Mouse (Mus musculus) heart, postnatal 25 days (tissue): ENCODE measurements at regions not wholly inside any gene's neighbourhood (a gene's known extent, or its start where the extent isn't known, plus 50 kb on each side); places are given as distances from the start of the nearest gene placed in this dataset.
"Not testable (repeated sequence)": the region's sequence is repeated elsewhere in the genome, so short reads cannot be mapped to it uniquely, and the experiment has no call there.

Experiments
- DNase-seq: peaks from one replicate; pipeline ENCODE4 v3.0.0; 2022; ENCODE audit warnings: low spot score
- intact Hi-C: fragments of 180-260 bp; cut with DNase I; formaldehyde crosslinking; loops from one replicate; pipeline ENCODE4 v1.15.1; 2025

DNA sequence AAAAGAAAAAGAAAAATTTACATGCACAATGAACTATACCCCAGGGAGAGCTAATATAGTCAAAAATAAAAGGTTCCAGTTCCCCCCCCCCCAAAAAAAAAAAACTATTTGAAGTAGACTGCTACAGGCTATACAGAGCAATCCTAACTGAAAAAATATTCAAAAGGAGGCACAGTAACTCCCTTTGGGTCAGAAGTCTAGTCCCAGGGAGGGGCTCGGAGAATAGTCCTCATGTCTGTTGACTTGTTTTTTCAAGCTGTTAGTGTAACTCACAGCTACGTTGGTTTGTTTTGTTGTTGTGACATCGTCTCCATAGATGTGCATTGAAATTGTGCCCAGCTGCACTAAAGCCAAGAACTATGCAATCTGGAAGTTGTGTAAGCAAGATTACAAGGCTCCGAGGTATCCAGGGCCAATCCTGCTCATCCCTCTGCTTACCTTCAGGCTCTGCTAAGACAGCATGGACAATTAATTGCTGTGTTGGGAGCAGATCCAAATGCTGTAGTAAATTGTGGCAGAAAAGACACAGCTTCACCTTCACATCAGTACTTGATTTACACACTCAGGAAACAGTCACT, 137.2 kb upstream of the Pnpt1 start:
- peak; percentile 3 for DNase-seq
- intact Hi-C loops: no loop called here

- DNase-seq: no peak
- intact Hi-C loops: no loop called here
Measured at GRCm38 (mm10) chr11:28998314-28999106, 132.0 kb upstream of the Pnpt1 start.

DNA sequence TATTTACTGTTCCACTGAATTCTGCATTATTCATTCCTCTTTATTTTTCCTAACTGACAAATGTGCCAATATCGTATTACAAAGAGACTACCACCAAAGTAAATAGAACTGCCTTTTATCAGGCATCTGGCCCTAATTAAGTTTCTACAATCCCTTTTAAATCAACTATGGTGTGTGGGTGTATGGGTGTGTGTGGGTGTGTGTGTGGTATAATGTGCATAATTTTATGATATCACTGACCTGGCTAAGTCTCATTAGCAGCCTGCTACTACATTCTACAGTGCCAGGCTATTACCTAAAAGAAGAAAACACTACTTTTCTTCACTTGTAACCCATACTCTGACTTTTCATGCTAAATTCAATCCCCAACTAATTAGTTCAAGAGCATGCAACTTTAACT, 131.3 kb upstream of the Pnpt1 start:
- intact Hi-C loops: no loop called here
- no peak for DNase-seq

- no peak for DNase-seq
- intact Hi-C loops: no loop called here
Measured at GRCm38 (mm10) chr11:28999620-29000019, 130.9 kb upstream of the Pnpt1 start.

GRCm38 (mm10) chr11:29000212-29000611, 130.3 kb upstream of the Pnpt1 start:
- no peak for DNase-seq

DNA sequence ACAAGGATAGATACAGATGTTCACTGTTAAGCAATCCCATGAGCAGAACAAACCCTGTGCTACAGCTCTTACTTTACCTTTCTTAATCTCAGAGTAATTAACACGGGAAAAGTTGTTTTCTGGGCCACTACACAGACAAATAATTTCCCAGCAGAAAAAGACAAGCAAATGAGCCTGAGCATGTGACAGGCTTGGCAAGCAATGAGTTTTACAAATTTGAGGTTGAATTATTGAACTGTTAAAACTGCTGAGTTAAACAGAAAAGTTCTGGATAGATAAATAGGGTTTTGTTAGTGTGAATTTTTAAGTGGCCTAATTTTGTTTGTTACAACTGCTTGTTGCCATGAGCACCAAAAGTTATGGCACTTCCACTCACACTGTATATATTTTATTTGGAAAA, 113.1 kb upstream of the Pnpt1 start:
- DNase-seq: no peak
- intact Hi-C loops: no loop called here

More at GRCm38 (mm10) chr11:29000212-29000611, 130.3 kb upstream of the Pnpt1 start:
- intact Hi-C loops: no loop called here

- intact Hi-C loops: loop anchor here (10.0 kb wide), 1 partner anchor 426 kb away; no protein-coding TSS in a partner anchor
Measured at GRCm38 (mm10) chr11:29040817-29041216, 89.7 kb upstream of the Pnpt1 start.

DNA sequence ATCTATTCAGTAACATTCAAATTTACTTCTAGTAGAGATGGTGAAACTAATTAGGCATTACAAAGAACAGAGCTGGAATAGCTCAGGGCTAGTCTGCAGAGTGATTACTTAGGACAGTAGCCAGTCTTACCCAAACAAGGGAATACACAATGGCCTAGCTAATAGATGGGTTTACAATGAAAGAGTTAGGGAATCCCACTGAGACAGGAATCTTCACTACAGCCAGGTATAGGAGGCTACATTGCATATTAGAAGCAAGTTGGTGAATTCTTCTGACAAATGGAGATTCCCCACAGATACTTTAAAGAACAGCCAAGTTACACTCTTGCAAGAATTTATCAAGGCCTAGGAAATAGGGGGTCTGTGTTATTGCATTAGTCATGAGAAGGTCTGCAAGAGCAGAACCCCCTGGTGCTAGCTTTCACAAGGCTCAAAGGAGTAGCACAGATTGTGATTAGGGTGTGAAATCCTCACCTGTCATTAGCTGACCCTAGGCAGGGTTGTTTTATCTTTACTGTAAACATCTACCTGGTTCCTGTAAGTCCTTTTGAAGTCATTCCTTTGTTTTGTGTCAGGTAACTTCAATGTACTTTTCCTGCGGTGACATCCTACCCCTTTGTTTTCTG, 82.4 kb upstream of the Pnpt1 start:
- intact Hi-C loops: loop anchor here (10.0 kb wide), 1 partner anchor 433 kb away; no protein-coding TSS in a partner anchor
- DNase-seq: not testable (repeated sequence)

More at GRCm38 (mm10) chr11:29040817-29041216, 89.7 kb upstream of the Pnpt1 start:
- DNase-seq: no peak

- DNase-seq: no peak
- intact Hi-C loops: no loop called here
Measured at GRCm38 (mm10) chr11:29052625-29053024, 77.9 kb upstream of the Pnpt1 start.

DNA sequence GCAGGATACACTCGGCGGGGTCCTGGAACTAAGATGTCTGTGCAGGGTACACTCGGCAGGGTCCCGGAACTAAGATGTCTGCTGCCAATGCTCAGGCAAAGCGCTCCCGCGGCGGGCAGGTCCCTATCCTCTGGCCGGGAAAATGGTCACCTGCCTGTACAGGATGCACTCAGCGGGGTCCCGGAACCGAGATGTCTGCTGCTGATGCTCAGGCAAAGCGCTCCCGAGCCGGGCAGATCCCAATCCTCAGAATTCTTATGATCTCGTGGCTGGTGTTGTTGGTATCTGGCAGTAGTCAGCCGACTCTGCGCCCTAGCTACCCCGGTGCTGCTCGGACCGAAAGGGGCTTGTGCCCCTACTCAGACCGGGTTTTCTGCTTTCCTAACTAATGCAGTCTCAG, 61.0 kb upstream of the Pnpt1 start:
- DNase-seq, intact Hi-C loops: not testable (repeated sequence)

- intact Hi-C loops: no loop called here
- DNase-seq: no peak
Measured at GRCm38 (mm10) chr11:29072231-29072630, 58.3 kb upstream of the Pnpt1 start.
